Mouse (Mus musculus) cerebellum, postnatal 14 days (tissue): Measurements from ENCODE around the gene Vgll4.
"Not testable (repeated sequence)": the region's sequence is repeated elsewhere in the genome, so short reads cannot be mapped to it uniquely, and the experiment has no call there.

Experiments
- DNase-seq, 2 experiments: peaks; one replicate each; pipeline ENCODE4 v3.0.0; 2021; ENCODE audit warnings: mixed read lengths in 2 of 2

Gene Vgll4

DNA sequence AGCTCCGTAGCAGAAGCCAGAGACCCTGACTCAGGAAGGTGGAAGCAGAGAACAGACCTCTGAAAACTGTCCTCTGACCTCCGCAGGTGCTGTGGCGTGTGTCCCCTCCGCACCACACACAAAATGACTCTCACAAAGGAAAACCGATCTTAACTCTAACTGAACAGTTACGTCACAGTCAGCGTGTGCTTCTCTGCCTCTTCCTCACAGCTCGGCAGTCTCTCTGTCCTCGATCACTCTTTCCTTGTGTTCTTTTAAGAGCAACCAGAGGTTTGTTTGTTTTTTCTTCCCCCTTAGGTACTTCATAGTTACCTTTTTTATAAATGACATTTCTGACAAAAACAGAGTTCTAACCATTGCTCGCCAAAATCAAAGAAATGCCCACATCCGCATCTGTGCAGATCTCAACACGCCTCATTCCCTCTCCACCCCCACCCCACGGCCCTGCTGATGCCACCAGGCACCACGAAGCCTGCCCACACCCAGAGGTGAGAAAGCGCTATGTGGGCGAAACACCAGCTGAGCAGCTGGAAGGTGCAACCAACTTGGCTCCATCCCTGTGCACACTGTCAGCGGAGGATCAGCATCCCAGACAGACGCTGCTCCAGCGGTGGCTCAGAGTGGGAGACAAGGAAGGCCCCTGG lies 33.4 kb downstream of the Vgll4 start:
- no peak for DNase-seq

DNA sequence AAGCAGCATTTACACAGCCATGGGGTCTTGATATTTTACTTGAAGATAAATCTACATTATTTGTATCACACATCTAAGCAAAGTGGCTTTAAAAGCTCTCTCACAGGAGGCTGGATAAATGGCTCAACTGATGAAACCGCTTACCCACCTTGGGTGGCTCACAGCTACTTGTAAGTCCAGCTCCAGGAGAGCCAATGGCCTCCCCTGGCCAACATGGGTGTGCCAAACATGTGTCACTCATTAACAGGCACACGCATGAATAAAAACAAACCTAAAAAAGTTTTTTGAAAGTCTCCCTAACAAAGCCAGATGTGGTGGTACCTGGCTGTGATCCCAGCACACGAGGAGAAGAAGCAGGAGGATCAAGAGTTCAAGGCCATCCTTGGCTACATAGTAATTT lies 34.4 kb downstream of the Vgll4 start:
- DNase-seq = no peak

DNA sequence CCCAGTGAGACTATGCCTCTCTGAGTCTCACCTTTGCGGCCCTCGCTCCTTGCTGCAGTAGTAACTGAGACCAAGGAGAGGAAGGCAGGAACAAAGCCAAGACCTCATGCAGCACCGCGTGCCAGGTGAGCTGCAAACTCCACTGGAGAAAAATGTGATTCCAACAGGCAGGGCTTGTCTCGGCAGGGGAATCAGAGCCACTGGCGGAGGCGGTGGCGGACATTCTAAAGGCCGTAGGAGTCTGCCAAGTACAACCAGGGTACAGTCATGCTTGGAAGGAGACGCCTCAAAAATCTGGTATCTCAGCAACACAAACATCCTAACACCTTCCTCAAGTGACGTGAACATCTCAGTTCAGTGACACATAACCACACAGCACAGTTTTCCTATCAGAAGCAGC lies 35.7 kb downstream of the Vgll4 start:
- DNase-seq = peak in 1 of 2 experiments; percentile 12

DNA sequence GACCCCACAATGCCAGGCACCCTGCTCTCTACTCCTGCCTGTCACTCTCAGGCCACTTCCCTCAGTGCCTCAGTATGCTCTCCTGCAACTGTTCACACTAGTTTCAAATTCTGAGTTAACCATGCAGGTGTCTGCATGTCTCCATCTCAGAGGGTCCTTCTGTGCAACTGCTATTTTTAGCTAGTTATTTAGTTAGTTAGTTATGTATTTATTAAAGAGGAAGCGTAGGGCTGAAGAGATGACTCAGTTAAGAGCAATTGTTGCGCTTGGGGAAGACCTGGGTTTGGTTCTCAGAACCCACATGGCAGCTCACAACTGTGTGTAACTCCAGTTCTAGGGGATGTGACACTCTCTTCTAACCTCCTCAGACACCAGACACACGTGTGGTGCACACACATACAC lies 36.8 kb downstream of the Vgll4 start:
- DNase-seq = no peak

DNA sequence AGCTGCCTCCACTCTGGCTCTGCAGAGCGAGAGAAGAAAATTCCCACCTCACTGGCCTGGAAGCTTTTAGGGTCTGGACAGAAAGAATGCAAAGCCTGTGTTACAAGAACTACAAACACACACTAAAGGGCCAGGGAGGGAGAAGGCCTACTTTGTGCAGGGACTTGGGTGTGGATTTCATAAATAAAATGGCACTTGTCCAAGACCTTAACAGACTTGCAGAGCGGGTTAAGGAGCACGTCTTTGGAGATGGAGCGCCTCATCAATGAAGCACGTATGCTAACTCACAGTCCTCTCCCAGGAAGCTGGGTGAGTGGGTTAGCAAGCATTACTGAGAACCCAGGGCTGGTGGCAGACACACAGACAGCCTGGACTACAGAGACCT lies 37.7 kb downstream of the Vgll4 start:
- DNase-seq = no peak

DNA sequence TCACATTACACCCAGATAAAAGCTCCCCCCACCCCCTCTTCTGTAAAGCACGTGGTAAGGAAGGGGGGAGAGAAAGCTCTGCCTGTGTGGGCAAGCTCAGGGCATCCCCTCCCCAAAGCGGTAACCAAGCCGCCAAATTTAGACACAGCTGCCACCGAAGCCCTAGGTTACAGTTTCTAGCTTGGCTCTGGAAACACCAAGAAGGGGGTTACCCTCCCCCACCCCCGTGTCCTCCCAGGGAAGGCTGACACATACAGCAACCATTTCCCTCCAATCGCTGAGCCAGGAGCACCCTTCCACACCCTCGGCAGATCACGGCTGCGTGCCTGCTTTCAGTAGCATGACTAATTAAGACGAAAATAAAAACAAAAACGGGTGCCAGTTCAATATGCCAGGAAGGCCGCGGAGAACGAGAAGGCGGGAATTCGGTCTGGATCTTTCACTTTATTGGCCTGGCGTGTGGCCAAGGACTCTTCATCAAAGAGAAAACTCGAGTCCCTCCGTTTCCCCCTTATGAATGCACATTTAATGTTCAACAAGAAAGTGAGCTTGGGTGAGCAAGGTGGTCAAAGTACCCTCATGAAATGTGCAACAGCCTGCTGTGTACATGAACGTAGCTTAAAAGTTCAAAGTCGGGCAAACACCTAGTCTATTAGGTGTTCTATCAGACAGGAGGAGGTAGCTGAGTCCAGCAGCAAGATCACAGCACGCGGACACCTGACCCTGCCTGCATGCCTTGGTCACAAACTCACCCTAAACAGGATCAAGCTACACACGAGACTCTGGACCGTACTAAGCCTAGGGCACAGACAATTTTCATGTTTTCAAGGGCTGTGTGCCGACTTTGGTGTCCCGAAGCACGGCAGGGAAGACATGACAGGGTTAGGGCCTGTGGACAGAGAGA lies 38.3 kb downstream of the Vgll4 start:
- DNase-seq = peak; percentile 54 to 58

DNA sequence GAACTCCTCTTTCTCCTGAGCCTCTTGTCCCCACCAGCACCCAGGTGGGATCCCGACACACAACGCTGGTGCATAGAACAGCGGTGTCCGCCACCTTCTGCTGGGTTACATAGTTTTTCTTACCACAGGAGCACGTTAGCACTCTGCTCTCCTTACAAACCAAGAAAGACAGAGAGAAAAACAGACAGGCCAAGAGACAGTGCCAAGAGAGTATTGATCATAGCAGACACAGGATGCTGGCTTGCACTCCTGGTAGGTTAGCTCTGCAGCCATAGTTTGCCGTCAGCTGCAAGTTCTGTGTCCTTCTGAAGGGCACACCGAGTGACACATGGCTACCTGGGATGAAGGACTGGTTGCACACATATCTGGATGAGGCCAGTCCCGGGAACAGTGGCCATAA lies 39.1 kb downstream of the Vgll4 start:
- no peak for DNase-seq

DNA sequence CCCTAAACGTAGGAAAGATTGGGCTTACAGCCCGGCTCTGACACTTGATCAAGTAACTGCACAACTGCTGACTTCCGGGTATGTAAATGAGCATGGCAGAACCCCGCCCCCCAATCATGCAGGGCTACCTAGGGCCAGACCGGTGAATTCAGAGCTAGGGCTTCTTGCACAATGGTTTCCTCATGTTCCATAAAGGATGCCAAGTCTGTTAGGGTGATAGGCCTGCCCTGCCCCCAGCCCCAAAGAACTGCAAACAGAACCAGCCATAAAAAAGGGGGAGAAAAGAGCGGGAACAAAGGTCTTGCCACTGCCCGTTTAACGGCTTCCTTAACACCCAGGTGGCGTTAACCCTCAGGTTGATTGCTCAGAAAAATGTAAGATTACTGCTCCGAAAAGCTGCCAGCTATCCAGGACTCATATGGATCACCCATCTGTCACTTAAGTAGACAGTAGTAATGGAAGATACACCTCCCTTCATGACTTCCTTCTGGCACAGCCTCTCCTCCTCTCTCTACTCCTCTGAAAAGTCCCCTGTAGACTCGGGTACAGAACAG lies 39.7 kb downstream of the Vgll4 start:
- DNase-seq = peak; percentile 46 to 60

DNA sequence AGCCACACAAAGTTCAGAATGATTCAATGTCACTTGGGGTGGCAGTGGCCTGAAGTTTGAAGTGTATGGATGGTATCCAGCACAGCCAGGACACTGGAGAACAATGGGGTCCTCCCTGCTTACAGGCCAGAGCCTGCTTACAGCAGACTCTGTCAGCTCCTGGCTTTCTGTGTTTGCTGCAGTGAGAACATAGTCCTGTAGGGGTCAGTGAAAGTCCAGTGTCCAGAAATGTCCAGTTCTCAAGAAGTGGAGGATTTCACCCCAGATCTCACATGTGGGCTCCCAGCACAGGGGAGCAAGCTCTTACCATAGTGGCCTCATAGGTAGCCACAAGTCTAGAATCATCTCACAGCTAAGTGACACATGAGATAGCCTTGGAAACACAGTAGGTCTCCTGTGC lies 40.4 kb downstream of the Vgll4 start:
- peak; percentile 71 to 74 for DNase-seq

DNA sequence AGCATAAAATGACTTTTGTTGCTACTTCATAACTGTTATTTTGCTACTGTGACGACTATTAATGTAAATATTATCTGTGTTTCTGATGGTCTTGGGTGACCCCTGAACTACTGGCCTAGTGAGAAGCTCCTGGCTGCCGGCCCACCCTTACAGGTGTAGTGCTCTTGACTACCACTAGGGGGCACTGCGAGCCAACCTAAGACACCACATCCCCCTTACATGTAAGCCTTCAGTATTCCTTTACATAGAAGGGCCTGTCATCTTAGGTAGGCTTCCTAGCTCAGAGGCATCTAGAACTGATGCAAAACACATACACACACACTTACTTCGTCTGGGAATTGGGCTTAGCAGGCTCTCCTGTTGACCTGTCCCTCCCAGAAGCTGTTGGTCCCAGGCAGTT lies 41.3 kb downstream of the Vgll4 start:
- DNase-seq = peak; percentile 88 to 89

DNA sequence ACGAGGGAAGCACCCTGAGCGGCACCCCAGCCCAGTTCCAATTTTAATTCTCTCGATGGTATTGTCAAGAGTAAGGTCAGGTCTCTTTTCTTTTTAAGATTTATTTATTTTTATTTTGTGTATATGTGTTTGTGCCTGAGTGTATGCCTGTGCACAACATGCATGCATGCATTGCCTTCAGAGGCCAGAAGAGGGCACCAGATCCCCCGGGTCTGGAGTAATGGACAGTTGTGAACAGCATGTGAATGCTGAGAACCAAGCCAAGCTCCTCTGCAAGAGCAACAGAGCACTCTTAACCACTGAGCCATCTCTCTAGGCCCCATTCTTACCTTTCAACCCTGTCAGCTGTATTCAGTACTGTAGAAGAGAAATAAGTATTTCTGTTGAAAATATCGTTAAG lies 42.4 kb downstream of the Vgll4 start:
- DNase-seq = peak in 1 of 2 experiments; percentile 38

DNA sequence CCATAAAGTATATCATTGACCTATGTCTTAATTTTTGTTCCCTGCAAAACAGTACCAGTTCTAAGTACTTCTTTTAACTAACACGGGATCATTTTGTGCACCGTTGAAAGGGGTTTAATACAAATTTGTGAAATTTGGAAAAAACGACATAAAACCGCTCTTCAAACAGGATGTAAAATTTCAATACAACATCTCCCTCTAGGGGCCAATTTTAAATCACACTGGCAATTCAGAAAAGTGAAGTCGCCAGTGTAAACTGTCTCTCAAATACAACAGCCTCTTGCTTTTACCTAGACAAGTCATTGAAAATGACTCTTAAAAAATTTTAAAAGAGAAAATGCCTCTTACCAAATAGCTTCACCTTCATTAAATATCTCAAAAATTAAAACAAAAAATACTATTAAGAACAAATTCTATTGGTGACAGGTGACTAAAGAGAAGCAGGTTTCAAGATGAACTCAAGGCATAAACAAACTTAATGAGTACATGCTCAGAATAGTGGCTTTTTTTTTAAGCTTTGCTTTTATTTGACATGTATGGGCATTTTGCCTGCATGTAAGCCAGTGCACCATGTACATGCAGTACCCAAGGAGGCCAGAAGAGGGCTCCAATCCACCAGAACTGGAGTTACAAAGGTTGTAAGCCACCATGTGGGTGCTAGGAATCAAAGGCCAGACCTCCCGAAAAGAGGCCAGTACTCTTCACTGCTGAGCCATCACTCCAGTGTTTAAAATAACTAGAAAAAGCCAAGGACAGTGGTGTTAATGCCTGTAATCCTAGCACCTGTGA lies 43.2 kb downstream of the Vgll4 start:
- DNase-seq = peak; percentile 68 to 78

DNA sequence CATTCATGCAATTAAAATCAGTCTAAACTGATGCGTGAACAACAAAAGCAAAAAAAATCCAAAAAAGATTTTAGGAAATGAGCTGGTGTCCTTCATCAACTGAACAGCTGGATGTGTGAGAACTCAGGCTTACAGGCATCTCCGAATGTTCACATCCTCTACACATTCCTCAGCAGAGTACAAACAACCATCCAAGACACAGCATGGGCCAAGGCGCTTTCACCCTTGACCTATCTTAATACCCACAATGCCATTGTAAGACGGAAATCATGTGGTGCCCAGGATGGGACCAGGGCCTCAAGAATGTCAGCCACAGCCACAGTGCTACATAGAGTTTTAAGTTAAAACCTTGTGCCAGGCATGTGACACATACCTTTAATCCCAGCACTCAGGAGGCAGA lies 44.6 kb downstream of the Vgll4 start:
- DNase-seq = no peak

DNA sequence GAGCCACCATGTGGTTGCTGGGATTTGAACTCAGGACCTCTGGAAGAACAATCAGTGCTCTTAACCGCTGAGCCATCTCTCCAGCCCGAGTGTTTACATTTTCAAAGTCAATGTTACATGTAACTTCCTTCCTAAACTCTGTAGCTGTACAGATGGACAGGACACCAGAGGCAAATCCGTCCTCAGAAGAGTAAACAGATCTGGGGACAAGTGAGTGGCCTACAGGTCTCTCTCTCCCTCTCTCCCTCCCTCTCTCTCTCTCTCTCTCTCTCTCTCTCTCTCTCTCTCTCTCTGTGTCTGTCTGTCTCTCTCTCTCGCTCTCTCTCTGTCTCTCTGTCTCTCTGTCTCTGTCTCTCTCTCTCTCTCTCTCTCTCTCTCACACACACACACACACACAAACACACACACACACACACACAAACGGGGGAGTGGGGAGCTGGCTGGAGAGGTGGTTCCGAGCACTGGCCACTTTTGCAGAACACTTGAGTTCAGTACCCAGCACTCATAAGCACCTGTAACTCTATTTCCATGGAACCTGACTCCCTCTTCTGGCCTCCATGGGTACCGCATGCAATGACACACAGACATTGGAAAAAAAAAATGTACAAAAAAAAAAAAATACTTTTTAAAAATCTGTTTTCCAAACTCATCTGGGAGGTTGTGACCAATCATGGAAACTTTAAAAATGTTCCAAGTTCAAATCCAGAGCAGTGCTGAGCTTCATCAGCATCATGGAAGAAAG lies 47.3 kb downstream of the Vgll4 start:
- DNase-seq = not testable (repeated sequence)

DNA sequence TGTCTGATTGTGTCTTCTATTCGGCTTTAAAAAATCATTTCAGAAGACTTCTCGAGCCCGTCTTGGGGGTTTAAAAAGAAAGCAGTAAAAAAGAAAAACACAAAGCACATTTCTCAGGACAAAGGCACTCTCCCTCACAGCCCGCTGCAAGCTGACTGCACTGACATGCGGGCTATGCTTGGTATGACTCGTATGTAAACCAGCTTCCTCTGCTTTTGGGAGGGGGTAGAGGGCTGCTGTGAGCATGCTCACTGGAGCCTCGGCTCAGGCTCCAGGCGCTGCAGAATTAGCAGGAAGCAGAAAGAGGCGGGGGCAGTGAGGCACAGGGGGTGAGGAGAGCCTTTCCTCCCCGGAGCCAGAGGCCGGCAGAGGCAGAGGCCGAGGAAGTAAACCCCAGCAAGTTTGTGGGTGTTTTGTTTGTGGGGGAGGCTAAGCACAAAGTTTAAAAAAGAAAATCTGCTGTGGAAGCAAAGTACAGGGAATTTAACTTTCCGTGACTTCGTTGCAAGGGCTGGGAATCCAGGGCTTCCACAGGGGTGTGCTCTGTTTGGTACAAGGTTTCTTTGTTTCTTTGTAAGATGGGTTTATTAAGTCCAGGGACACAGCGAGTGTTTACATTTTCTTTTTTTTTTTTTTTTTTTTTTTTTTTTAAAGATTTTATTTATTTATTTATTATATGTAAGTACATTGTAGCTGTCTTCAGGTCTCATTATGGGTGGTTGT lies 48.0 kb downstream of the Vgll4 start:
- peak; percentile 62 to 66 for DNase-seq

DNA sequence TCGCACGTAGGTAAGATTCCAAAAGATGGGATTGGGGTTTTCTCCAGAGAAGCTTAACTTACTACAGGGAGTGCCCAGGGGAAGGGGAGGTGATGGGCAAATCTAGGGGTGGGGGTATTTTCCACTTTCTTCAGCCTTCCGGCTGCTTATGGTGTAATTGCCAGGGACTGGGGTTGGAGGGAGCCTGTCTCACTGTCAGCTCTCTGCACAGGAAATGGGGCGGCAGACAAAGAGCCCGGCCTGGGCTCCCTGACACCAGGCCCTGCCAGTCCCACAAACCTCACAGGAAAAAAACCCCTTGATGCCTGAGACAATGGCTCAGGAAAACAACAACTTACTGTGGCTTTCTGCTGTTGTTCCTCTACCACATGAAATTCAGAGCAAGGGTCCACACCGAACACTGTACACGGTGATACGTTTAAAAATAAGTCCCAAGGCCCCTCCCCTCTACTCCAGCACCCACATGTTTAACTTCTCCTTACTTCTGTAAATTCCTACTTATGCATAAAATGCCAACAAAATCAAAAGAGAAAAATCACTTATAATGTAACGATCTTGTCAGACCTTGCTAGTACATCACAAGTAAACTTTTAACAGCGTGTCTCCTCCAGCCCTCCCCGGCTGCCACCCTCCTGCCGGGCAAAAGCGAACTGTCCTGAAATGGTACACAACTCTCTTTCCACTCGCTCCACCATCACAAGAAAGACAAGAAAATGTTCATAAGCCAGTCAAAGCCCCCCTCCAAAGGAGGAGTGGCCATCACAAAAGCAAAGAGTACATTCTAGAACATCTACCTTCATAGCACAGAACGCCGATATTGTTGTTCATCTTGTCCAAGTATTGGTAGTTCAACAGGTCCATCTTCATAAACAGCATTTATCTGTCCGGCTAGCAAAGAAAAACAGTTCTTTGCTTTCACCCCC lies 49.0 kb downstream of the Vgll4 start:
- DNase-seq = no peak

DNA sequence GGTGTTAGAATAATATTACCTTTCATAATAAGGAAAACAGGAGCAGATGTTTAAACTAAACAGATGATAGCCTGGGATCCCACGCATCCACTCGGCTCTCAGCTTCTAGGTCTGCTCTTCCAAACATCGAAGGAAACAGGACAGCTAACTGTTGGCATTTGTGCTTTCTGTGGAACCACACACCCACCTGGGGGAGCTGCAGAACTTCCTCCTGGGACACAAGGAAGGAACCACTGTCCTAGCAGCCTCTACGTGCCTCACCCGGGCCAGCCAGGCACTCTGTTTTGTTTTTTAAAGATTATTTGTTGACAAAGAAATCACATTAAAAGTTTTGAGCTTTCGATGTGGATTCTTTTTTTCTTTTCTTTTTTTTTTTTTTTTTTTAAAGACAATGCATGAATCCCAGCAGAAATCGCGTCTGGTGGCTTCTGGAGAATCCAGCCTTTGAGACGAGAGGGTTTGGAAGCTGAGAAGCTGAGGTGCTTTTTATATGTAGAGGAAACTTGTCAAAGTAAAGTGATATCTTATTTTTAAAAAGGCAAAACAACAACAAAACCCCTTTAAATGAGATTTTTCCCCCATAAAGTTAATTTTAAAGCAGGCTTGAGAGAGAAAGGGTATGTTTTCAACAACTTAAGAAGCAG lies 50.0 kb downstream of the Vgll4 start:
- DNase-seq = no peak

DNA sequence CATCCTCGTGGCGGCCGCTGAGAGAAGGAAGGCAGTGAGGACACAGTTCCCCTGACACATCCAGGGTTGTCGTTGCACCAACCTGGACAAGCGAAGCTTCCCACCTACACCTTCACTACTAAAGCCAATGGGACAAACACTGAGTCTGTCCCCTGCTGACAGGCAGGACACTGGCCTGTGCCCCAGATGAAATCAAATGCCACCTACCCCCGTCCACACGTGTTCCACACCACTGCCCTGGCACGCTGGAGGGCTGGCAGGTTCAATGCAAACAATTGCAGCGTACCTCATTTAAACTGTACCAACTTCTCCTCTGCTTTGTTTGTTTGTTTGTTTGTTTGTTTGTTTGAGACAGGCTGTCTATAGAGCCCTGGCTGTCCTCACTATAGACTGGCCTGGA lies 50.8 kb downstream of the Vgll4 start:
- DNase-seq = no peak

DNA sequence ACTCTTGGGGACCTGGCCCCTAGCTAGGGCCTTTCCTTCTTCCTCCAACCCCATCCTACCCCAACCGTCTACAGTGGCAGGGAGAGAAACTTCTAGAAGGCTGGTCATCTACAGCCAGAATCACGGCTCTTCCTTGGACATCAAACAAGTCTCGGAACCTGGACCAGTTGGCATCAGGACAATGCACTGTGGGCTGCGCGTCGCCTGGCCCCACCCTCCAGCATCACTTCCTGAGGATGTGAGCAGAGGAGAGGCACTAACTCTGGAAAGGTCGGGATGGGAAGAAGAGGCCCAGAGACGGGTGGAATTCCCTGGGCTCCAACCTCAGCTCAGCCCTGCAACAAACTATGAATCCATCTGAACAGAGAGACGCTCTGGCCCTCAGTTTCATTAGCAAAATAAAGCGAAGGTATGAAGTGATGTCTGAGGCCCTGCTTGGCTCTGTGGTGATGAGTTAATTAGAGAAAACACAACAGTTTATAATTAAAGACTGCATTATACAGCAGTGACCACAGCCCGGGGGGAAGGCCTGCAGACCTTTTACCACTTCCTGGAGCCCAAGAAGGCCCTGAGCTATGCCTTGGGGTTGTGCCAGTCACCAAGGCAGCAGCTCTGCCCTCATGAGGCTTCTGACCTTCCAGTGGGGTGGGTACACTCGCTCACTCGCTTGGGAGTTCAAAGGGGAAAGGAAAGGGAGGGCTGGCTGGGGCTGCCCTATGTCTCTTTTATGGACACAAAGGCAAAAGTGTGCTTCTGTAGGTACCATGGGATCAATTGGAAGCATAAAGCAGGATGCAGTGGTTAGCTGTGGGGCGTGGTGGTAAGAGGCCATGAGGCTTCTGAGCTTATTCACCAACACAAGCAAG lies 51.8 kb downstream of the Vgll4 start:
- DNase-seq = no peak
